Mouse (Mus musculus) small intestine, adult 2 months (tissue): ENCODE results near the gene Taok3.

Experiments
- CTCF ChIP-seq: fragments of 200-500 bp; IDR thresholded peaks from 2 replicates; pipeline ENCODE4 v1.5.1; 2012; ENCODE audit warnings: low read depth, mild to moderate bottlenecking, control low read depth, inconsistent platforms, low read length, moderate library complexity, mixed read lengths; ENCODE audit not compliant: insufficient replicate concordance, insufficient read length; ENCODE audit errors: extremely low read depth
- POLR2A ChIP-seq: fragments of 200-500 bp; IDR thresholded peaks from 2 replicates; pipeline ENCODE4 v1.6.1; 2012; ENCODE audit warnings: low read depth, mild to moderate bottlenecking, control low read depth, inconsistent platforms, low read length, moderate library complexity

DNA sequence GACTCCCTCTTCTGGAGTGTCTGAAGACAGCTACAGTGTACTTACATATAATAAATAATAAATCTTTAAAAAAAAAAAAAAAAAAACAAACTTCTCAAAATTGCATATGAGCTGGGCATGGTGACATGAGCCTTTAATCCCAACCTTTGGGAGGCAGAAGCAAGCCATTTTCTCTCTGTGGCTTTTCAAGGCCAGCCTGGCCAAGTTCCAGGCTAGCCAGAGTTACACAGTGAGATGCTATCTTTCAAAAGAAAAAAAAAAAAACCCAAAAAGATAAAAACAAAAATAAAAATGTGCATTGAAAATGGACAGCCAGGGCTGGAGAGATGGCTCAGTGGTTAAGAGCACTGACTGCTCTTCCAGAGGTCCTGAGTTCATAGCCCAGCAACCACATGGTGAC, 169.7 kb downstream of the Taok3 start:
- no peak for TF ChIP-seq POLR2A
- no peak for TF ChIP-seq CTCF
